Mouse (Mus musculus): ENCODE results near the gene Ccser1.

DNA sequence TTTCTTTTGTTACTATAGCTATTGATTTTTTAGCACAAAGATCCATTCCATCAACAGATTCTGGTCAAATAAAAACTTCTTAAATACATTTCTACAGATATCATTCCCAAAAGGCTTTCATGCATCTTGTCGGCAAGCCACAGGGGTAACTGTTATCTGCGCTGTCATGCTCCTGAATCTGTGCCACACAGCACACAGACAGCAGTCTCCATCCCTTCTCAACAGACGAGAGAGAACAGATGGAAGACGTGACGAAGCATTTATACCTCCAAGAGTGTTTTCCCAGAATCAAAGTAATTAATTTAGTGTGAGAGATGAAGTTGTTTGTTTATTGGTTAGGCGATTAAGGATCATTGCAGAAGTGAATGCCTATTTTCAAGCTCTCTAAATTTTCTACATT lies 982.5 kb downstream of the Ccser1 start:
- TF ChIP-seq CTCF (IDR thresholded peaks at IDR 0.05; ENCODE audit: borderline replicate concordance, extremely low read depth, insufficient read depth, insufficient read length) (no peak), POLR2A (IDR thresholded peaks at IDR 0.05; ENCODE audit: borderline replicate concordance, extremely low read depth, insufficient read depth, insufficient read length, poor library complexity, severe bottlenecking) (no peak)

All from brain, embryonic 14.5 days (tissue).